Mouse (Mus musculus) erythroid progenitor cell, adult 5-6 weeks (primary cell): ENCODE results near the gene Smarca2. TPM values are rescaled to one million over a fixed set of nuclear protein-coding genes. Genes with fewer than 3 reads are reported as not detected.

ENCODE experiments used
- ATAC-seq: replicated peaks from 2 replicates; pipeline ENCODE4 v1.8.0; 2016; ENCODE audit warnings: moderate number of reproducible peaks, mild to moderate bottlenecking, moderate TSS enrichment, inconsistent platforms; ENCODE audit not compliant: poor library complexity, low FRiP score, severe bottlenecking
- total RNA-seq, 2 experiments: library from RNA; stranded (forward) in 1 of 2; stranded (reverse) in 1 of 2; fragments of 150-400 nt in 1 of 2; fragments of 186-747, 209-891 nt in 1 of 2; gene quantifications; 2 replicates each; pipeline versions ENCODE4 v1.2.3 to v1.2.4; 2015 to 2017; ENCODE audit warnings: low replicate concordance in 2 of 2

Gene Smarca2
- total RNA-seq, 2 experiments from 2014 or later = 12.0 to 41.5 TPM

- no peak for ATAC-seq
These were observed 164.0 kb downstream of the Smarca2 start for GRCm38 (mm10) chr19:26768846-26769245.

- no peak for ATAC-seq
These were observed 165.0 kb downstream of the Smarca2 start for GRCm38 (mm10) chr19:26769609-26770500.

GRCm38 (mm10) chr19:26770592-26770991 is 165.7 kb downstream of the Smarca2 start:
- no peak for ATAC-seq

GRCm38 (mm10) chr19:26772051-26772583 is 167.3 kb downstream of the Smarca2 start:
- no peak for ATAC-seq

- no peak for ATAC-seq
These were observed 171.5 kb downstream of the Smarca2 start for GRCm38 (mm10) chr19:26776066-26777025.

GRCm38 (mm10) chr19:26778199-26778598 is 173.3 kb downstream of the Smarca2 start:
- no peak for ATAC-seq

- no peak for ATAC-seq
These were observed 176.4 kb downstream of the Smarca2 start for GRCm38 (mm10) chr19:26781209-26781608.

- no peak for ATAC-seq
These were observed 183.6 kb downstream of the Smarca2 start for GRCm38 (mm10) chr19:26788446-26788845.

GRCm38 (mm10) chr19:26790386-26791346 is 185.8 kb downstream of the Smarca2 start:
- ATAC-seq = no peak

- ATAC-seq = no peak
These were observed 189.5 kb downstream of the Smarca2 start for GRCm38 (mm10) chr19:26794315-26794714.

- ATAC-seq = no peak
These were observed 191.2 kb downstream of the Smarca2 start for GRCm38 (mm10) chr19:26796006-26796405.

- no peak for ATAC-seq
These were observed 199.6 kb downstream of the Smarca2 start for GRCm38 (mm10) chr19:26804401-26804800.

- ATAC-seq = no peak
These were observed 209.8 kb downstream of the Smarca2 start for GRCm38 (mm10) chr19:26814629-26815028.

GRCm38 (mm10) chr19:26817901-26818300 is 213.1 kb downstream of the Smarca2 start:
- no peak for ATAC-seq
